Mouse (Mus musculus): ENCODE data around the gene Igsf21.

Gene Igsf21

GRCm38 (mm10) chr4:140092367-140092766 lies 154.2 kb downstream of the Igsf21 start:
- no peak for DNase-seq

DNA sequence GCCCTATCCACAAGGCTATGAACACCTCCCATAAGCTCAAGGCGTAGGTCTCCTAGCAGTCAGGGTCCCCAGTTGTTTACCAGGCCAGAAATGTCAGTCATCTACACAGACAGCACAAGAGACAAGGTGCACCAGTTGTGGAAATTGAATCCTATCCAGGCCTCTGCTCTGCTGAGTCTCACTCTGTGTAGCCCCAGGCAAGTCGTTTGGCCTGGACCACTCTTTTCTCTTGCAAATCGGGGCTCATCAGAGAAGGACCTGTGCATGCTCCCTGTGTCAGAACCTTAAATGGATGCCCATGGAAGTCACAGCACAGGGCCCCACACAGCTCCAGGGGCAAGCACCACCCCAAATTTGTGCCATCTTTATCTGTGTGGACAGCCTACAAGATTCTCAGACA lies 154.9 kb downstream of the Igsf21 start:
- no peak for DNase-seq

DNA sequence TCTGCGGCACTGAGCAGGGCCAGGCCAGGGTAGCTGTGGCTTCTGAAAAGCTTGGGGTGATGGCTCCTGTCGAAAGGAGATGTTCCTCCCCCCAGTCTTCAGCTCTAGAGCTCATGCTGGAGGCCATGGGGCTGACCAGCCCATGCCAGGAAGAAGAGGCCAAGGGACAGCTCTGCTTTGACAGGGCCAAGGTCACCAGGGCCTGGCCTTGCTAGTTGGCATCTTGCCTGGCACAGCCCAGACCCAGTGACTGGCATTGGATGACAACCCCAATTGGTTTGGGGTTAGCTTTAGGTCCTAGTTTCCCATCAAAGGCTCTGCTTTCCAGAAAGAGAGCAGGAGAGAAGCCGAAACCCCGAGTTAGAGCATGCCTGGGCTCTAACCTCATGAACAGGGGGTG lies 156.9 kb downstream of the Igsf21 start:
- no peak for DNase-seq

DNA sequence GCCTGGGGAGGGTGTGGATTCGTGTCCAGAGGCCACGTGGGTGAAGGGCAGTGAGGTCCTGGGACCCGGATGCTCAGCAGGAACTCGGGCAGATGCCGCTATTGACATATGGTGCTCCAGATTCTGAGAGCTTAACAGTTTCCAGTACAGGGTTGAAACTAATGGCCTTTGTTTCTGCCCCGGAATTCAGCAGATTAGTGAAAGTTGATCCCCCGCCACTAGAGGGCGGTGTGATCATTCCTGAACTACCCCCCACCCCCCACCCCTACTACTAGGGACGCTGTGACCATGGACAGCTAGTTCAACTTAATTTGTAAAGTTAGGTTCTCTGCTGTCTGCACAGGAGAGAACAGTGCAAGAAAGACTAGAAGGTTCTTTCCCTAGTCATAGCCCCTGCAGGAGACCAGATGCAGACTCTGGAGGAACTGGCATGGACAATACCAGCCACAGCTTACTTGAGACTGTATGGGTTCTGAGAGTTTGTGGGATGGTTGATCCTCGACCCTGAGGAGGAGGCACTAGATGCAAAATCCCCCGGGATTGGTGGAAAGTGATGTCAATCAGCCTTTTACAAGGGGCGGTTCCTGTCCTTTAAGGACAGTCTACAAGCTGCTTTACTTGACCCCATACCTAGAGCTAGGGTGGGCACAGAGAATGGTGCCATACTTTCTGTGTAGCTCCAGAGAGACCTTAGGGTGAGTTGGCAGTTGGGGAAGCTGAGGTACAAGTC lies 157.7 kb downstream of the Igsf21 start:
- no peak for DNase-seq

DNA sequence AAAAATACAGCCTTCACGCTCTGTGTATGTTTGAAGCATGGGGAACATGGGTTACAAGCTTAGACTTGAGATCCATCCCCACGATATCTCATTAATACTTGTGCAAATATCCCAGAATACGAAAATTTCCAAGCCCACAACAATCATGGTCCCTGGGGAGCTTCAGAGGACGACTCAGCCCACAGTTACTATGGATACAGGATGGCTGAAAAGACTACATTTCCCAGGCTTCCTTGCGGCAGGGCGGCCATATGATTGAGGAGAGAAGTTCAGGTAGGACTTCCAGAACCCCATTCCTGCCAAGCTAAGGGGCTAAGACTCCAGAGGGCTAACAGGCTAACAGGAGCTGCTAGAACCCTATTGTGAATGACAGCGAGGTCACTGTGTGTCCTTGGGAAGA lies 160.4 kb downstream of the Igsf21 start:
- DNase-seq, result no peak

DNA sequence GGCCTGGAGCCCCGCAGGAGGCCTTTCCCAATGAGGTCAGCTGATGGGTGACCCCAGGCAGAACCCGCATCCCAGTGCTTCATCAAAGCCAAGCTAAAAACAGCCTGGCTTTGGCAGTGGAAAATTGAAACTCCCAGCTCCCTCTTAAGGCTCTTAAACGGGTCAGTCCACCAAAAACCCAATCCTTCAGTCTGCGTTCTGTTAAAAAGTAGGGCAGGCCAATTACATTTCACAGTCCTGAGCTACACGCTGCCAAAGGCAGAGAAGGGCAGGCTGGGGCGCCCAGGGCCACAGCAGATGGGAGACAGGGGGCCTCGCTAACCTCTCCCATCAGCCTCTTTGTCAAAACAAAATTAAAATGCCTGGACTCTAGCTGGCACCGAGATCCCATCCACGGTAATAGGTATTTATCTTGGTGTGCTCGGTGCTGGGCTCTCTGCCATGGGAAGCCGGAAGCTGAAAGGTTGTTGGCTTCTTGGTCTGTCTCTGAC lies 162.0 kb downstream of the Igsf21 start:
- DNase-seq, result no peak

- no peak for DNase-seq
Observed at GRCm38 (mm10) chr4:140084064-140084463, 162.5 kb downstream of the Igsf21 start.

DNA sequence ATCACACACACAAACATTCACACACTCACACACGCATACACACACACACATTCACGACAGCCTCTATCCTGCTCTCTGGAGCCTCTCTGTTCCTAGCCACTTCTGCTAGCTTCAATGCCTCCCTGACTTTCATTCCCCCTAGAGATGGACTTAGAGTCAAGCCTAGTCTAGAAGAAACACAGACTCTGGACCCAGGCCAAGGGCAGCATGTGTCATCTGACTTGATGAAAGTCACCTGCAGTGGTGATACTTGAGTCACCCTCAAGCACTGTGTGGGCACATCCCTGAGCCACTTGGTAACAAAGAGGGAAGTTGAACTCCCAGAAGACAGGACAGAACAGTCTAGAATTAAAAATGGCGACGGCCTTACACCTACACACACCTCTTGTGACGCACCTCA lies 168.2 kb downstream of the Igsf21 start:
- DNase-seq, result no peak

- no peak for DNase-seq
Observed at GRCm38 (mm10) chr4:140077615-140078014, 169.0 kb downstream of the Igsf21 start.

DNA sequence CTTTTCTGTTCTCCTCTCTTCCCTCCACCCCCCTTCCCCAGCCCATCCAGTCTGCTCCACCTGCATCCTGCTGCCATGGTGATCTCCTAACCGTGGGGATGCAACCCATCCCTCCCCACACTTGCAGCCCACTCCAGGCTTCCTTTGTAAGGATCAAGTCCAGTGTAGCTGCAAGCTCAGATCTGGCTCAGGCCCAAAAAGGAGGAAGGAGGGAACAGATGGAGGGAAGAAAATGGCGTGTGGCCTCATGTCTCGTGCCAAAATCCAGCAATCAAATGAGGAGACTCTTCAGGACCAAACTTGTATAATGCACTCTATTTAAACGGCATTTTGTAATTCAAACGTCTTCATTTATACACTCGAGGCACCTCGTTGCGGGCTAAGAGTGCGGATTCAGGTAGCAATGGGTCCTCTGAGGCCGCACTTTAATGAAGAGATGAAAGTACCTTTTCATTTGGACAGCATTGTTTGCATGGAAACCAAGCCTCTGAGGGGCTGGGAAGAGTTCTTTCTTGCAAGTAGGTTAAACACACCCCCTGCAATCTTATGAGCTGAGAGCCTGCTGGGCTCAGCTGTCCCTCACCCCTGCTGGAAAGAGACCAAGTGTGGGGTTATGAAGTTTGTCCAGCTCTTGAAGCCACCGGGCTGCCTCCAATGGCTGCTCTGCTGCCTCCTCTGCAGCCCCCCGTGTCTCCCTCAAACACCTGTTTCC lies 169.6 kb downstream of the Igsf21 start:
- DNase-seq, result no peak

DNA sequence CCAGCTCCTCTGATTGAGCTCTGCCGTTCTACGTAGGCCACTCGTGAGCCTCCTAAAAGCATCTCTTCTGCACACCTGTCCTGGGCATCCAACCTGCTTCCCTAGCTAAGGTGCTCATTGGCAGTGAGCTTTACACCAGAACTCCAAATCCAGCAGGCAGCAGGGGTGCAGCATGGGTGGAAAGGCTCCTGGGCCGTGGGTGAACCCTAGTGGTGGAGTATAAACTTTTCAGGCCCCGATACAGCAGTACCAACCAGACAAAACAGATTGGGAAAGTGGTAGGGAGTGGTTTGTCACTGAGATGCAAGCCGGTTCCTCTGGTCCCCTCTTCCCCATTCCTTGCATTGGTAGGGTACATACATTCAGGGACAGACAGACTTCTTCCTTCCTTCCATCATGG lies 170.2 kb downstream of the Igsf21 start:
- no peak for DNase-seq

DNA sequence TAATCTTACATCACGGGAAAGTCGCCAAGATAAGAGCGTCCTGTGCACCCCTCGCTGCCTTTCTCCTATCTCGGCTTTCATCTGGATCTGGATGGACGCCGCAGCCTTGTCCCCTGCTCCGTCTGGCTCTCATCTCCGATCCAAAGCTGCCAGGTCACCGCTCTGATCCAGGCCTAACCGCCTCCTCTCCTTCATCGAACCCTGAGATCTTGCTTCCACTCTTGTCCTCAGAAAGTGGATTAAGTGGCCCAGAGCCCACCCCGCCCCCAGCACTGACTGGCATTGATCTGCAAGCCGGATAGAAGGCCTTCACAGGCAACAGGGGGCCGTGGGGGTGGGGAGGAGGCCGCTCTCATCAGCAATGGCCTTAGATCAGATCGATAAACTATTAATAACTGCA lies 175.5 kb downstream of the Igsf21 start:
- DNase-seq, result no peak

DNA sequence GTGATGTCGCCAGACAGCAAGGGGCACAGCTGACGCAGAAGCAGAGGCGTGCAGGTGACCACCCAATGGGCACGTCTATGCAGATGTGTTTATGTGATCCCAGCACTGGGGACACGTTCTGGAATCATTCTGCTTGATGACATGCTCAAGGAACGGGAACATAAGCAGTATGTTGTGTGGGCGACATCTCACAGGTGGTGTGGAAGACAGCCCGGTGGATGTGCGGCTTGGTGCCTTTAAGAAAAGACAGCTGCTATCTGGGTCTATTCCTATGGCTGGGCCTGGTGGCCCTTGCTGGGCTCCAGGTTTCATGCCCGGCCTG lies 176.3 kb downstream of the Igsf21 start:
- DNase-seq, result no peak

DNA sequence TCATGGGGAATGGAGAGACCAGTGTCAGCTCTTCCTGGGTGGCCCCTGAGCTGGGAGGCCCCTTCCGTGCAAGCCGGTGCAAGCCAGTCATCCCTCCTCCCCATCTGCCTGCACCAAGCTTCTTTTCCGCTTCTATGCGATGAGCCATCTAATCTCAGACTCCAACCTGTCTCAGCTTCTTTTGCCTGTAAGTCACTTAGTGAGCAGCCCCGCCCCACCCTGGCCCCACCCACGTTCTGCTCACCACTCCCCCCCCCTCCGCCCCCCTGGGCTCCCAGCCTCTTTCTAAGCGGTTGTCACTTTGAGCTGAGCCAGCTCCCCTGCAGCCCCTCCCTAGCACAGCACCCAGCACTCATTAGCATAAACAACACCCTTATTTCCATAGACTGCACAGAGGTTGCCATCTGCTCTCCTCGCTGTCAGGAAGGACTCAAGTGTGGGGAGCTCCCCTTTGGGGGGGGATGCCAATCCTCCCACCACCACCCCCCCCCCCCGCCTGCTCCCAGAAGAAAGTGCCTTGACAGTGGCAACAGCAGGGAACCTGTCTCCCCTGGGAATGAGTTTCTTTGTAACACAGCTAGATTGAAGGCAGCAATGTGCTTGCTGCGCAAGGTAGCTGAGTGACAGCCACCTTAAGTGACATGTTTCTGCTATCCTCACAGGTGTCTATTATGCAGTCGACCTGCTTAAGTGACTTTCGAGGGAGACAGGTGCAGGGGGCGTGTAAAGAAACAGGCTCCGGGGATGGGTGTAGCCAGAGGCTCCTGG lies 176.8 kb downstream of the Igsf21 start:
- no peak for DNase-seq

- no peak for DNase-seq
Observed at GRCm38 (mm10) chr4:140068468-140068867, 178.1 kb downstream of the Igsf21 start.

DNA sequence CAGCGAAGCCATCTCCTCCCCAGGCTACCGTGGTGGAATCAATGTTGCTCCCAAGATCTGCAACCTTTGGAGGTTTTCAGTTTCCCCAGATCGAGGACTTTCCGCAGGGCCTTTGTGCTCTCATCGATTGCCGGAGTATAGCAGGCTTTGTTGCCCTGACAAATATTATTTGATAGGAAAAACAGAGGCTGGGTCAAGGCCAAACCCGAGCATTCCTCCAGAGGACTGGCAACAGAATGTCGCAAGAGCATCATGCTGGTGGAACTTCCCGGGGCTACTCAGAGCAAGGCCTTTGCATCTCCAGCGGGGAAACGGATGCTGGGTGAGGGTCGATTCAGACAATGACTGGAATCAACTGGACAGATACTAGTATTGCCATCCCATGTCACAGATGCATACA lies 180.6 kb downstream of the Igsf21 start:
- DNase-seq, result no peak

DNA sequence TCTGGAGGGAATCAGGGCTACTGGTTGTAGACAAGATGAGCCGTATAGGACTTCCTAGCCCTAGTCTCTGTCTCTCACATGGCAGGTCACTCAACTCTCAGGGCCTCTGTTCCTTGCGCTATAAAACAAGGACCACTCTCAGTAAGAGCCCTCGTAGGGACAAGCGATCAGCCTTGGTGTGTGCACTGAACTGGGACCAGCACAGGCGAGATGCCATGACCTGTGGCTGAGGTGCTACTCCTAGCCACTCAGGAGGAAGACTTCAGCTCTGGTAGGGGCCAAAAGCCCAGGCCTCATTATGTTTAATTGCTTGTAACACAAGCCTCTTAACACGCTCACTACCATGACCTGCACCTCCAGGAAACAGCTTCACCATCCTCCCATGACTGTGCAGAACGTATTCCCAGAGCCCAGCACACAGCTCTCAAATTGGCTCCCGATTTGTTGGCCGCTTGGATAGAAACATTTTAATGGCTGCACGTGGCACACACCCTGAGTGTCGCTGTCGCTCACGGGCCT lies 183.4 kb downstream of the Igsf21 start:
- DNase-seq, result no peak

DNA sequence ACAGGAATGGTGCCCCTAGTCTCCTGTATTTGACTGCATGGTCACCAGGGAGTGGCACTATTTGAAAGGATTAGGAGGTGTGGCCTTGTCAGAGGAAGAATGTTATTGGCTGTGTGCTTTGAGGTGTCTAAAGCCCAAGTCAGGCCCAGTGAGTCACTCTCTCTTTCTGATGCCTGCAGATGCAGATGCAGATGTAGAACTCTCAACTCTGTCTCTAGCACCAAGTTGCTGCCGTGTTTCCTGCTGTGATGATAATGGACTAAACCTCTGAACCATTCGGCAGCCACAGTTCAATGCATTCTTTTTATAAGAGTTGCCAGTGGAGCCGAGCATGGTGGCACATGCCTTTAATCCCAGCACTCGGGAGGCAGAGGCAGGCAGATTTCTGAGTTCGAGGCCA lies 186.3 kb downstream of the Igsf21 start:
- DNase-seq, result no peak

DNA sequence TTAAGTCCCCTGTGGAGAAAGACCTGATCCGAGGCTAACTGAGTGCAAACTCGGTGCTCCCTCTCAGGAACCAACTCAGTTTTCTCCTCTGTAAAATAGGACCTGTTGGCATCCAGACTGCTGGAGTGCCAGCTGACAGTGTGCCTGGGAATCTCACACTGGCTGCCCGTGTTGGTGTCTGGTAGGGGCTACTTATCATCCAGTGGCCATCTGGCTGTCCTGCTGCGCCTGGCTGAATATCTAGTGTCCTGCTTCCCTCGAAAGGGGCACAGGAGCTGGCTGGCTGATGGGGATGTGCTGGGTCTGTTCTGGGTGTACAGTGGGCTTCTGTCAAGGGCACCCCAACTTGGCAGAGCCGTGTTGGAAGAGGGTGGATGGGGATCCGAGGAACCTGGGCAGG lies 193.5 kb downstream of the Igsf21 start:
- DNase-seq, result no peak

GRCm38 (mm10) chr4:140052575-140052974 lies 194.0 kb downstream of the Igsf21 start:
- no peak for DNase-seq

- no peak for DNase-seq
Observed at GRCm38 (mm10) chr4:140047807-140048362, 198.7 kb downstream of the Igsf21 start.

GRCm38 (mm10) chr4:140043953-140044352 lies 202.6 kb downstream of the Igsf21 start:
- no peak for DNase-seq

All from kidney, adult 9 months (tissue).